Mouse (Mus musculus): Measurements from ENCODE around the gene Hdac7. TPM values are rescaled to one million over a fixed set of nuclear protein-coding genes. Genes with fewer than 3 reads are reported as not detected.

The Hdac7 gene
- total and polyA plus RNA-seq, 3 experiments: 19.8 to 55.2 (median 21.7) TPM

DNA sequence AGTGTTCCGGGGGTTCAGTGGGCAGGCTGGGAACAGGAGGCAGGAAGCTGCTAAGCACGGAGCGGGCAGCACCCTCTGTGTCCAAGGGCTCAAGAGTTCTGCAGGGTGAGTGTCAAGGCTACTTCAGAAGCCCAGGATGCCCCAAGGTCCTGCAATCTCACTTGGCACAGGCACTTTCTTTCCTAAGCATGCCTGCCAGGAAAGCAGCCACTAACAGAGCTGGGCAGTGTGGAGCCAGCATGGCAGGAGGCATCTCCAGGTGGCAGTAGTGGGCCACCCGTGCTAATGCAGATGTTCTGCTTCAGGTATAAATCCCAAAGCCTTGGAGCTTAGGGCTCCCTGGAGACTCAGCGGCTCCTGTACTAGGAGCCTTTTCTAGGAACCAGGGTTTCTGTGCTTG, 34.4 kb downstream of the Hdac7 start:
- Histone ChIP-seq H3K36me3 (replicated peaks in 1 of 2; ENCODE audit: control insufficient read depth in 1 of 2, insufficient read depth in 1 of 2, low read length in 1 of 2) (peaks cover 64 to 95% of the 10 kb centered on the region in 2 experiments), H3K9ac (ENCODE audit: insufficient read depth, low read depth) (no peak overlapping the region), H3K4me3 (replicated peaks in 1 of 3; ENCODE audit: low read depth in 2 of 3, low read length in 2 of 3, poor library complexity in 1 of 3) (no peak overlapping the region), H3K4me1 (ENCODE audit: control insufficient read depth in 1 of 2, insufficient read depth in 2 of 2) (peaks cover 6 to 35% of the 10 kb centered on the region in 2 experiments; a peak in 3 of 4 replicates), H3K9me3 (replicated peaks; ENCODE audit: low read length) (no peaks in the 10 kb centered on the region), H3K27ac (ENCODE audit: insufficient read depth, low read depth) (no peak overlapping the region), H3K27me3 (replicated peaks) (no peaks in the 10 kb centered on the region), H3K79me2 (replicated peaks; ENCODE audit: control insufficient read depth, extremely low read depth, insufficient read depth, poor library complexity, severe bottlenecking) (peaks cover 2% of the 10 kb centered on the region; the same call in 1 of the 2 replicates), H3K4me2 (ENCODE audit: insufficient read depth, low read depth, poor library complexity, severe bottlenecking) (no peak overlapping the region)
- dilution Hi-C loops (cut with MboI; ENCODE audit: extremely low pct_ligation_motif_present, extremely low pct_unique_long_range_greater_than_20kb, low sequenced_read_pairs): no loop called here
- in situ Hi-C loops (cut with MboI; ENCODE audit: low pct_ligation_motif_present, low pct_unique_long_range_greater_than_20kb, low sequenced_read_pairs): no loop called here
- peak in 1 of 2 experiments; percentile 76; a peak in 2 of 4 replicates for TF ChIP-seq CTCF (conservative IDR thresholded peaks at IDR 0.05 in 1 of 2, IDR thresholded peaks at IDR 0.05 in 1 of 2; ENCODE audit: low read depth in 2 of 2, low read length in 2 of 2)
- no peak for TF ChIP-seq JUN (IDR thresholded peaks at IDR 0.05; ENCODE audit: insufficient read depth, low read depth, low read length)
- no peak for TF ChIP-seq NRF1 (IDR thresholded peaks at IDR 0.05; ENCODE audit: low read depth, low read length)
- no peak for TF ChIP-seq MEF2A (IDR thresholded peaks at IDR 0.05; ENCODE audit: borderline replicate concordance, low read depth, low read length)
- no peak for TF ChIP-seq POLR2A (IDR thresholded peaks at IDR 0.05; ENCODE audit: low read depth, low read length)
- peak; percentile 69 for TF ChIP-seq RAD21 (IDR thresholded peaks at IDR 0.05; ENCODE audit: low read depth, low read length)
- TF ChIP-seq USF1 (IDR thresholded peaks at IDR 0.05; ENCODE audit: low read depth, low read length): no peak
- TF ChIP-seq SMC3 (IDR thresholded peaks at IDR 0.05; ENCODE audit: low read depth, low read length): peak; percentile 88
- peak; percentile 38 for TF ChIP-seq ZC3H11A (IDR thresholded peaks at IDR 0.05; ENCODE audit: low read depth, low read length)
- TF ChIP-seq ELF1 (IDR thresholded peaks at IDR 0.05; ENCODE audit: low read depth, low read length): no peak
- no peak for TF ChIP-seq MYC (IDR thresholded peaks at IDR 0.05; ENCODE audit: low read depth, low read length)
- no peak for DNase-seq (ENCODE audit: extremely low read depth)

DNA sequence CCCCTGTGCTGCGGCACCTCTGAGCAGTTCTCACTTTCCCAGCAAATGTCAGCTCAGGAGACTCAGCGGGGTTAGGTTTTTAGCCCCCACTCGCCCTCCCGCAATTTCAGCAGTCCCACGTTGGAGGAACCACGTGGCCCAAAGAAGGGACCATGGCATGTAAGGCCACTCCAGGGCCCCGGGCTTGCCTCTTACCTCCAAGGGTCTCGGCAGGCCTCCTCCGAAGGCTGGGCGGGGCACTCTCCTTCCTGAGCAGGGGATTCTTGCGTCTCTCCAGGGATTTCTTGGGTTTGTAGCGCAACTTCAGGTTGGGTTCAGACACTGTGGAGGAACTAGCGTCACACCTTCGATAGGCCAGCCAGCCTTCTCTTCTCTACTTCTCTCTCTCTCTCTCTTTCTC, 35.1 kb downstream of the Hdac7 start:
- no peak for DNase-seq (ENCODE audit: extremely low read depth)
- Histone ChIP-seq H3K27ac (ENCODE audit: insufficient read depth, low read depth) (no peak overlapping the region), H3K9me3 (replicated peaks; ENCODE audit: low read length) (no peaks in the 10 kb centered on the region), H3K4me1 (ENCODE audit: control insufficient read depth in 1 of 2, insufficient read depth in 2 of 2) (peaks cover 6 to 35% of the 10 kb centered on the region in 2 experiments; a peak in 3 of 4 replicates), H3K79me2 (replicated peaks; ENCODE audit: control insufficient read depth, extremely low read depth, insufficient read depth, poor library complexity, severe bottlenecking) (0 out of 2 replicates have a peak, but pooled peaks cover 2% of the 10 kb centered on the region), H3K36me3 (replicated peaks in 1 of 2; ENCODE audit: control insufficient read depth in 1 of 2, insufficient read depth in 1 of 2, low read length in 1 of 2) (peaks cover 63 to 92% of the 10 kb centered on the region in 2 experiments), H3K9ac (ENCODE audit: insufficient read depth, low read depth) (no peak overlapping the region), H3K4me3 (replicated peaks in 1 of 3; ENCODE audit: low read depth in 2 of 3, low read length in 2 of 3, poor library complexity in 1 of 3) (no peak overlapping the region), H3K4me2 (ENCODE audit: insufficient read depth, low read depth, poor library complexity, severe bottlenecking) (no peak overlapping the region), H3K27me3 (replicated peaks) (no peaks in the 10 kb centered on the region)
- no peak for TF ChIP-seq ZKSCAN1 (IDR thresholded peaks at IDR 0.05; ENCODE audit: borderline replicate concordance, low read depth, low read length)
- TF ChIP-seq POLR2AphosphoS2 (IDR thresholded peaks at IDR 0.05; ENCODE audit: low read depth, low read length): no peak
- TF ChIP-seq TBP (conservative IDR thresholded peaks at IDR 0.05; ENCODE audit: low read depth, low read length): no peak
- no peak for TF ChIP-seq ETS1 (conservative IDR thresholded peaks at IDR 0.05; ENCODE audit: low read depth, low read length)
- TF ChIP-seq PAX5 (IDR thresholded peaks at IDR 0.05; ENCODE audit: low read length): no peak
- TF ChIP-seq ZC3H11A (IDR thresholded peaks at IDR 0.05; ENCODE audit: low read depth, low read length): no peak
- TF ChIP-seq CTCF (conservative IDR thresholded peaks at IDR 0.05 in 1 of 2, IDR thresholded peaks at IDR 0.05 in 1 of 2; ENCODE audit: low read depth in 2 of 2, low read length in 2 of 2): no peak
- TF ChIP-seq CHD2 (IDR thresholded peaks at IDR 0.05; ENCODE audit: low read length): no peak
- TF ChIP-seq JUN (IDR thresholded peaks at IDR 0.05; ENCODE audit: insufficient read depth, low read depth, low read length): no peak
- TF ChIP-seq BHLHE40 (IDR thresholded peaks at IDR 0.05; ENCODE audit: low read depth, low read length): no peak
- TF ChIP-seq JUND (conservative IDR thresholded peaks at IDR 0.05; ENCODE audit: low read depth, low read length): no peak
- TF ChIP-seq HCFC1 (IDR thresholded peaks at IDR 0.05; ENCODE audit: low read depth, low read length): no peak
- TF ChIP-seq TCF12 (IDR thresholded peaks at IDR 0.05; ENCODE audit: low read depth, low read length): no peak
- TF ChIP-seq KAT2A (IDR thresholded peaks at IDR 0.05; ENCODE audit: insufficient replicate concordance, low read length): no peak
- TF ChIP-seq MAFK (IDR thresholded peaks at IDR 0.05; ENCODE audit: insufficient replicate concordance, low read length): no peak
- TF ChIP-seq ELF1 (IDR thresholded peaks at IDR 0.05; ENCODE audit: low read depth, low read length): no peak
- no peak for TF ChIP-seq USF2 (conservative IDR thresholded peaks at IDR 0.05; ENCODE audit: low read depth, low read length)
- no peak for TF ChIP-seq USF1 (IDR thresholded peaks at IDR 0.05; ENCODE audit: low read depth, low read length)
- dilution Hi-C loops (cut with MboI; ENCODE audit: extremely low pct_ligation_motif_present, extremely low pct_unique_long_range_greater_than_20kb, low sequenced_read_pairs): no loop called here
- in situ Hi-C loops (cut with MboI; ENCODE audit: low pct_ligation_motif_present, low pct_unique_long_range_greater_than_20kb, low sequenced_read_pairs): no loop called here

Data from CH12.LX (cell line).